Mouse (Mus musculus) MEL (cell line): ENCODE data around the gene Ccdc141.

Experiments
- BHLHE40 ChIP-seq: IDR thresholded peaks from 2 replicates; pipeline ENCODE4 v1.6.1; 2012; ENCODE audit warnings: low read depth, mild to moderate bottlenecking, inconsistent platforms, low read length, improper control_type of control experiment, borderline replicate concordance
- CTCF ChIP-seq, 3 experiments: IDR thresholded peaks in 2 of 3; conservative IDR thresholded peaks in 1 of 3; 2 replicates each; pipeline ENCODE4 v1.5.1; 2011 to 2012; ENCODE audit warnings: low read length in 3 of 3, low read depth in 2 of 3, mild to moderate bottlenecking in 2 of 3, improper control_type of control experiment in 1 of 3, inconsistent platforms in 1 of 3, mixed read lengths in 1 of 3, moderate library complexity in 1 of 3; ENCODE audit not compliant: control insufficient read depth in 1 of 3, insufficient read depth in 1 of 3, poor library complexity in 1 of 3, severe bottlenecking in 1 of 3
- ELF1 ChIP-seq: IDR thresholded peaks from 2 replicates; pipeline ENCODE4 v1.6.1; 2014; ENCODE audit warnings: low read depth, mild to moderate bottlenecking, inconsistent platforms, low read length, improper control_type of control experiment, moderate library complexity
- EP300 ChIP-seq, 2 experiments: IDR thresholded peaks; 2 replicates each; pipeline ENCODE4 v1.6.1; 2011; ENCODE audit warnings: improper control_type of control experiment in 2 of 2, low read length in 2 of 2, low read depth in 1 of 2, mild to moderate bottlenecking in 1 of 2
- GATA1 ChIP-seq: IDR thresholded peaks from 2 replicates; pipeline ENCODE4 v1.6.1; 2011; ENCODE audit warnings: low read depth, low read length, improper control_type of control experiment
- HCFC1 ChIP-seq: IDR thresholded peaks from 2 replicates; pipeline ENCODE4 v1.6.1; 2012; ENCODE audit warnings: low read depth, mild to moderate bottlenecking, inconsistent platforms, low read length, improper control_type of control experiment, moderate library complexity
- JUND ChIP-seq: IDR thresholded peaks from 2 replicates; pipeline ENCODE4 v1.6.1; 2011; ENCODE audit warnings: low read depth, mild to moderate bottlenecking, improper control_type of control experiment, low read length
- MYC ChIP-seq: IDR thresholded peaks from 2 replicates; pipeline ENCODE4 v1.6.1; 2011; ENCODE audit warnings: low read depth, mild to moderate bottlenecking, low read length, improper control_type of control experiment, moderate library complexity
- TAL1 ChIP-seq: IDR thresholded peaks from 2 replicates; pipeline ENCODE4 v1.6.1; 2012; ENCODE audit warnings: mild to moderate bottlenecking, inconsistent platforms, low read length, moderate library complexity, mixed read lengths
- TBP ChIP-seq: IDR thresholded peaks from 2 replicates; pipeline ENCODE4 v1.8.0; 2011; ENCODE audit warnings: low read depth, low read length, improper control_type of control experiment
- USF2 ChIP-seq, 2 experiments: IDR thresholded peaks; 2 replicates each; pipeline ENCODE4 v1.6.1; 2011 to 2012; ENCODE audit warnings: improper control_type of control experiment in 2 of 2, low read length in 2 of 2, borderline replicate concordance in 1 of 2, inconsistent platforms in 1 of 2, low read depth in 1 of 2, mild to moderate bottlenecking in 1 of 2; ENCODE audit not compliant: insufficient read depth in 1 of 2
- ZNF384 ChIP-seq: IDR thresholded peaks from 2 replicates; pipeline ENCODE4 v1.6.1; 2012; ENCODE audit warnings: low read depth, mild to moderate bottlenecking, inconsistent platforms, low read length, improper control_type of control experiment

- no peak for TF ChIP-seq GATA1
- TF ChIP-seq BHLHE40: no peak
- no peak for TF ChIP-seq TBP
- no peak for TF ChIP-seq USF2 (IDR thresholded peaks at IDR 0.05; ENCODE audit: borderline replicate concordance in 1 of 2, insufficient read depth in 1 of 2, low read depth in 1 of 2, low read length in 2 of 2)
- no peak for TF ChIP-seq ELF1
- no peak for TF ChIP-seq CTCF (IDR thresholded peaks at IDR 0.05 in 2 of 3, conservative IDR thresholded peaks at IDR 0.05 in 1 of 3; ENCODE audit: control insufficient read depth in 1 of 3, insufficient read depth in 1 of 3, low read depth in 2 of 3, low read length in 3 of 3, poor library complexity in 1 of 3, severe bottlenecking in 1 of 3)
- TF ChIP-seq TAL1: no peak
- TF ChIP-seq EP300 (IDR thresholded peaks at IDR 0.05; ENCODE audit: low read depth in 1 of 2, low read length in 2 of 2): no peak
- TF ChIP-seq MYC: no peak
- TF ChIP-seq JUND: no peak
- TF ChIP-seq HCFC1: no peak
- TF ChIP-seq ZNF384: no peak
Observed at GRCm38 (mm10) chr2:77182271-77182995, 12.0 kb upstream of the Ccdc141 start.
